Mouse (Mus musculus): ENCODE results near the gene Cer1. TPM values are rescaled to one million over a fixed set of nuclear protein-coding genes. Genes with fewer than 3 reads are reported as not detected.

Gene Cer1
- polyA plus RNA-seq, 1 experiment from 2014 or later: 0.25 TPM

- no peaks in the 10 kb centered on the region for H3K4me1 ChIP-seq (ENCODE audit: control insufficient read depth, insufficient read depth, low read length)
- no peaks in the 10 kb centered on the region for H3K27me3 ChIP-seq (ENCODE audit: control insufficient read depth, insufficient read depth, low read length)
- no peak for ATAC-seq (ENCODE audit: insufficient read depth, low FRiP score)
- no peak overlapping the region for H3K4me3 ChIP-seq (replicated peaks; ENCODE audit: low read length)
- 84% methylated on average over 3 of the region's 3 CpGs for WGBS
- no peak overlapping the region for H3K9ac ChIP-seq (ENCODE audit: low read length)
- H3K36me3 ChIP-seq (ENCODE audit: control insufficient read depth, insufficient read depth, low read length): 0 out of 2 replicates have a peak, but pooled peaks cover 6% of the 10 kb centered on the region
- H3K4me2 ChIP-seq (ENCODE audit: low read depth, low read length): no peak overlapping the region
- no peaks in the 10 kb centered on the region for H3K9me3 ChIP-seq (replicated peaks; ENCODE audit: control insufficient read depth, low read length)
- no peak overlapping the region for H3K27ac ChIP-seq (ENCODE audit: low read length)
These were observed 28.0 kb downstream of the Cer1 start for GRCm38 (mm10) chr4:82856986-82857385.

- no peak for ATAC-seq (ENCODE audit: insufficient read depth, low FRiP score)
- no peak overlapping the region for H3K27ac ChIP-seq (ENCODE audit: low read length)
- H3K4me1 ChIP-seq (ENCODE audit: control insufficient read depth, insufficient read depth, low read length): no peaks in the 10 kb centered on the region
- no peaks in the 10 kb centered on the region for H3K9me3 ChIP-seq (replicated peaks; ENCODE audit: control insufficient read depth, low read length)
- H3K4me3 ChIP-seq (replicated peaks; ENCODE audit: low read length): no peak overlapping the region
- 0 out of 2 replicates have a peak, but pooled peaks cover 6% of the 10 kb centered on the region for H3K36me3 ChIP-seq (ENCODE audit: control insufficient read depth, insufficient read depth, low read length)
- no peak overlapping the region for H3K4me2 ChIP-seq (ENCODE audit: low read depth, low read length)
- no peak overlapping the region for H3K9ac ChIP-seq (ENCODE audit: low read length)
- WGBS: 71% methylated on average over 2 of the region's 2 CpGs
- no peaks in the 10 kb centered on the region for H3K27me3 ChIP-seq (ENCODE audit: control insufficient read depth, insufficient read depth, low read length)
These were observed 31.1 kb downstream of the Cer1 start for GRCm38 (mm10) chr4:82853809-82854208.

- 48% methylated on average over 5 of the region's 5 CpGs for WGBS
- H3K9me3 ChIP-seq (replicated peaks; ENCODE audit: control insufficient read depth, low read length): no peaks in the 10 kb centered on the region
These were observed 36.3 kb downstream of the Cer1 start for GRCm38 (mm10) chr4:82848552-82849234.

GRCm38 (mm10) chr4:82837526-82838240 lies 47.3 kb downstream of the Cer1 start:
- Histone ChIP-seq H3K27me3 (ENCODE audit: control insufficient read depth, insufficient read depth, low read length) (no peaks in the 10 kb centered on the region), H3K9ac (ENCODE audit: low read length) (no peak overlapping the region), H3K9me3 (replicated peaks; ENCODE audit: control insufficient read depth, low read length) (no peaks in the 10 kb centered on the region), H3K4me1 (ENCODE audit: control insufficient read depth, insufficient read depth, low read length) (no peaks in the 10 kb centered on the region), H3K36me3 (ENCODE audit: control insufficient read depth, insufficient read depth, low read length) (0 out of 2 replicates have a peak, but pooled peaks cover 4% of the 10 kb centered on the region), H3K27ac (ENCODE audit: low read length) (no peak overlapping the region), H3K4me2 (ENCODE audit: low read depth, low read length) (no peak overlapping the region), H3K4me3 (replicated peaks; ENCODE audit: low read length) (no peak overlapping the region)
- no peak for ATAC-seq (ENCODE audit: insufficient read depth, low FRiP score)
- WGBS: 69% methylated on average over 3 of the region's 3 CpGs

More at GRCm38 (mm10) chr4:82848552-82849234, 36.3 kb downstream of the Cer1 start:
- no peak overlapping the region for H3K9ac ChIP-seq (ENCODE audit: low read length)
- no peak overlapping the region for H3K27ac ChIP-seq (ENCODE audit: low read length)
- H3K4me2 ChIP-seq (ENCODE audit: low read depth, low read length): no peak overlapping the region
- no peaks in the 10 kb centered on the region for H3K4me1 ChIP-seq (ENCODE audit: control insufficient read depth, insufficient read depth, low read length)
- H3K27me3 ChIP-seq (ENCODE audit: control insufficient read depth, insufficient read depth, low read length): no peaks in the 10 kb centered on the region
- 0 out of 2 replicates have a peak, but pooled peaks cover 6% of the 10 kb centered on the region for H3K36me3 ChIP-seq (ENCODE audit: control insufficient read depth, insufficient read depth, low read length)
- ATAC-seq (ENCODE audit: insufficient read depth, low FRiP score): no peak
- no peak overlapping the region for H3K4me3 ChIP-seq (replicated peaks; ENCODE audit: low read length)

Other genes starting within 250 kb of the Cer1 start
- gene Nfib, start 179.4 kb downstream of the Cer1 start, polyA plus RNA-seq (2015; fragmentation: Nextera tagmentation; extraction: Ambion mirVana): 51.2 and 60.1 TPM in 2 replicates
- gene Zdhhc21, start 25.2 kb downstream of the Cer1 start, polyA plus RNA-seq (2015; fragmentation: Nextera tagmentation; extraction: Ambion mirVana): 18.2 and 21.3 TPM in 2 replicates
- 10.3 and 11.7 TPM in 2 replicates for gene Frem1, start 167.2 kb upstream of the Cer1 start, polyA plus RNA-seq (2015; fragmentation: Nextera tagmentation; extraction: Ambion mirVana)

Measured in stomach, embryonic 16.5 days (tissue).